Mouse (Mus musculus): ENCODE data around the gene Add3.

The Add3 gene

GRCm38 (mm10) chr19:53228064-53228794, 88.0 kb downstream of the Add3 start:
- DNase-seq (ENCODE audit: extremely low spot score, low read depth, low spot score): no peak

- DNase-seq (ENCODE audit: extremely low spot score, low read depth, low spot score): no peak
Observed at GRCm38 (mm10) chr19:53230942-53231815, 90.9 kb downstream of the Add3 start.

GRCm38 (mm10) chr19:53233586-53233985, 93.3 kb downstream of the Add3 start:
- no peak for DNase-seq (ENCODE audit: extremely low spot score, low read depth, low spot score)

GRCm38 (mm10) chr19:53241806-53242205, 101.6 kb downstream of the Add3 start:
- DNase-seq (ENCODE audit: extremely low spot score, low read depth, low spot score): no peak

- DNase-seq (ENCODE audit: extremely low spot score, low read depth, low spot score): no peak
Observed at GRCm38 (mm10) chr19:53243956-53244355, 103.7 kb downstream of the Add3 start.

GRCm38 (mm10) chr19:53247558-53247957, 107.3 kb downstream of the Add3 start:
- no peak for DNase-seq (ENCODE audit: extremely low spot score, low read depth, low spot score)

GRCm38 (mm10) chr19:53248023-53248494, 107.8 kb downstream of the Add3 start:
- DNase-seq (ENCODE audit: extremely low spot score, low read depth, low spot score): peak; percentile 71

GRCm38 (mm10) chr19:53251015-53251414, 110.8 kb downstream of the Add3 start:
- DNase-seq (ENCODE audit: extremely low spot score, low read depth, low spot score): no peak

- no peak for DNase-seq (ENCODE audit: extremely low spot score, low read depth, low spot score)
Observed at GRCm38 (mm10) chr19:53251656-53252055, 111.4 kb downstream of the Add3 start.

- no peak for DNase-seq (ENCODE audit: extremely low spot score, low read depth, low spot score)
Observed at GRCm38 (mm10) chr19:53252111-53253028, 112.1 kb downstream of the Add3 start.

- no peak for DNase-seq (ENCODE audit: extremely low spot score, low read depth, low spot score)
Observed at GRCm38 (mm10) chr19:53256361-53256760, 116.1 kb downstream of the Add3 start.

GRCm38 (mm10) chr19:53256991-53257594, 116.8 kb downstream of the Add3 start:
- no peak for DNase-seq (ENCODE audit: extremely low spot score, low read depth, low spot score)

GRCm38 (mm10) chr19:53257631-53258560, 117.7 kb downstream of the Add3 start:
- DNase-seq (ENCODE audit: extremely low spot score, low read depth, low spot score): no peak

GRCm38 (mm10) chr19:53258740-53259506, 118.7 kb downstream of the Add3 start:
- no peak for DNase-seq (ENCODE audit: extremely low spot score, low read depth, low spot score)

- DNase-seq (ENCODE audit: extremely low spot score, low read depth, low spot score): no peak
Observed at GRCm38 (mm10) chr19:53259541-53259940, 119.3 kb downstream of the Add3 start.

- no peak for DNase-seq (ENCODE audit: extremely low spot score, low read depth, low spot score)
Observed at GRCm38 (mm10) chr19:53260261-53260660, 120.0 kb downstream of the Add3 start.

- DNase-seq (ENCODE audit: extremely low spot score, low read depth, low spot score): no peak
Observed at GRCm38 (mm10) chr19:53260828-53261227, 120.6 kb downstream of the Add3 start.

GRCm38 (mm10) chr19:53262061-53262460, 121.8 kb downstream of the Add3 start:
- DNase-seq (ENCODE audit: extremely low spot score, low read depth, low spot score): no peak

Measured in hindlimb bud, embryonic 11.5 days (tissue).